Mouse (Mus musculus) limb, embryonic 15.5 days (tissue): Measurements from ENCODE around the gene Syn3. TPM values are rescaled to one million over a fixed set of nuclear protein-coding genes. Genes with fewer than 3 reads are reported as not detected.
"Not testable (repeated sequence)": the region's sequence is repeated elsewhere in the genome, so short reads cannot be mapped to it uniquely, and the experiment has no call there.

ENCODE experiments used
- ATAC-seq: fragments of 200-750 bp; cut with Nextera tagmentation; 2 replicates; pipeline ENCODE4 v1.8.0; 2017; ENCODE audit warnings: low read depth, moderate TSS enrichment; ENCODE audit not compliant: insufficient number of reproducible peaks, low FRiP score, low TSS enrichment
- H3K27ac ChIP-seq: fragments of 300-500 bp; sonication (generic); 2 replicates; pipeline ENCODE4 v1.5.1; 2015; ENCODE audit warnings: moderate library complexity, mild to moderate bottlenecking, inconsistent platforms
- H3K27me3 ChIP-seq: fragments of 300-500 bp; sonication (generic); 2 replicates; pipeline ENCODE4 v1.6.1; 2015; ENCODE audit warnings: inconsistent platforms
- H3K36me3 ChIP-seq: fragments of 300-500 bp; sonication (generic); 2 replicates; pipeline ENCODE4 v1.6.1; 2015; ENCODE audit warnings: inconsistent platforms
- H3K4me1 ChIP-seq: fragments of 300-500 bp; sonication (generic); 2 replicates; pipeline ENCODE4 v1.6.1; 2015; ENCODE audit warnings: inconsistent platforms
- H3K4me2 ChIP-seq: fragments of 300-500 bp; sonication (generic); 2 replicates; pipeline ENCODE4 v1.6.1; 2015; ENCODE audit warnings: mild to moderate bottlenecking, inconsistent platforms
- H3K4me3 ChIP-seq: fragments of 300-500 bp; sonication (generic); 2 replicates; pipeline ENCODE4 v1.5.1; 2015; ENCODE audit warnings: mild to moderate bottlenecking, inconsistent platforms
- H3K9ac ChIP-seq: fragments of 300-500 bp; sonication (generic); 2 replicates; pipeline ENCODE4 v1.6.1; 2015; ENCODE audit warnings: inconsistent platforms
- H3K9me3 ChIP-seq: fragments of 300-500 bp; sonication (generic); 2 replicates; pipeline ENCODE4 v1.6.1; 2016; ENCODE audit warnings: inconsistent platforms
- WGBS: fragments of 180-500 bp; shearing (Covaris S2); methylation state at CpG from one replicate; pipeline ENCODE4 v1.1.7; 2015; 5-methylcytosine and 5-hydroxymethylcytosine counted together
- polyA plus RNA-seq: library from polyadenylated mRNA; unstranded; fragments of >200 nt; fragmentation: Nextera tagmentation; extraction: Ambion mirVana; gene quantifications from 2 replicates; pipeline ENCODE4 v1.2.1, GENCODE M21; 2015

Gene Syn3
- polyA plus RNA-seq, 1 experiment from 2014 or later: 1.7 TPM

GRCm38 (mm10) chr10:86380626-86381025 is 118.1 kb downstream of the Syn3 start:
- 36% methylated on average over 2 of the region's 2 CpGs for WGBS
- Histone ChIP-seq H3K4me1 (peaks cover 6% of the 10 kb centered on the region), H3K4me2 (no peak overlapping the region), H3K4me3 (no peak overlapping the region), H3K36me3 (no peaks in the 10 kb centered on the region), H3K9me3 (no peaks in the 10 kb centered on the region), H3K9ac (no peak overlapping the region), H3K27ac (no peak overlapping the region), H3K27me3 (no peaks in the 10 kb centered on the region)
- ATAC-seq: no peak

GRCm38 (mm10) chr10:86378803-86379202 is 119.9 kb downstream of the Syn3 start:
- 75% methylated on average over 2 of the region's 2 CpGs for WGBS
- H3K27me3 ChIP-seq, H3K36me3 ChIP-seq, H3K9me3 ChIP-seq, H3K4me1 ChIP-seq, H3K27ac ChIP-seq, H3K9ac ChIP-seq, ATAC-seq, H3K4me2 ChIP-seq, H3K4me3 ChIP-seq: not testable (repeated sequence)

- no peaks in the 10 kb centered on the region for H3K36me3 ChIP-seq
- no peaks in the 10 kb centered on the region for H3K9me3 ChIP-seq
- no peak overlapping the region for H3K27ac ChIP-seq
- no peak overlapping the region for H3K4me3 ChIP-seq
- H3K9ac ChIP-seq: no peak overlapping the region
- H3K4me1 ChIP-seq: peaks cover 6% of the 10 kb centered on the region
- 53% methylated on average over 8 of the region's 8 CpGs for WGBS
- H3K27me3 ChIP-seq: no peaks in the 10 kb centered on the region
- ATAC-seq: peak; percentile 78
- peak overlapping the region; percentile 22; the same call in 1 of the 2 replicates for H3K4me2 ChIP-seq
Observed at GRCm38 (mm10) chr10:86376392-86377185, 122.1 kb downstream of the Syn3 start.

GRCm38 (mm10) chr10:86375903-86376302 is 122.8 kb downstream of the Syn3 start:
- no peaks in the 10 kb centered on the region for H3K9me3 ChIP-seq
- no peaks in the 10 kb centered on the region for H3K27me3 ChIP-seq
- no peak overlapping the region for H3K4me3 ChIP-seq
- no peak overlapping the region for H3K4me2 ChIP-seq
- H3K9ac ChIP-seq: no peak overlapping the region
- 64% methylated on average over 11 of the region's 11 CpGs for WGBS
- 0 out of 2 replicates have a peak, but pooled peaks have one; percentile 45 for ATAC-seq
- H3K27ac ChIP-seq: no peak overlapping the region
- no peaks in the 10 kb centered on the region for H3K36me3 ChIP-seq
- H3K4me1 ChIP-seq: peaks cover 6% of the 10 kb centered on the region

DNA sequence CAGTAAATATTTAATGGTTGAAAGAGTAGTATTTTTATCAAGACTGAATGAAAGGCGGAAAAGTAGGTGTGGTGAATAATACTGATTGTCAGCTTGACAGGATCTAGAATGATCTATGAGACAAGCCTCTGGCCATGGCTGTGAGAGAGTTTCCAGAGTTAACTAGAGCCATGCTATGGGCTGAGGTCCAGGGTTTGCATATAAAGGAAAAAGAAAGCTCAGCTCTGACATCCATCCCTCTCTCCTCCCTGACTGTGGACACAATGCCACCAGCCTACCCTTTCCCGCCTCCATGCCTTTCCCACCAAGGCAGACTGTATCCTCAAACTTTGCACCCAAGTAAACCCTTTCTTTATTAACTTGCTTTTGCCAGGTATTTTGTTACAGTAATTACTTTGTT is 124.6 kb downstream of the Syn3 start:
- no peak overlapping the region for H3K27ac ChIP-seq
- no peaks in the 10 kb centered on the region for H3K36me3 ChIP-seq
- H3K9me3 ChIP-seq: no peaks in the 10 kb centered on the region
- WGBS: 77% methylated on average over 2 of the region's 2 CpGs
- H3K4me3 ChIP-seq: no peak overlapping the region
- ATAC-seq: no peak
- H3K4me2 ChIP-seq: no peak overlapping the region
- no peak overlapping the region for H3K9ac ChIP-seq
- H3K27me3 ChIP-seq: no peaks in the 10 kb centered on the region
- peaks cover 17% of the 10 kb centered on the region for H3K4me1 ChIP-seq

DNA sequence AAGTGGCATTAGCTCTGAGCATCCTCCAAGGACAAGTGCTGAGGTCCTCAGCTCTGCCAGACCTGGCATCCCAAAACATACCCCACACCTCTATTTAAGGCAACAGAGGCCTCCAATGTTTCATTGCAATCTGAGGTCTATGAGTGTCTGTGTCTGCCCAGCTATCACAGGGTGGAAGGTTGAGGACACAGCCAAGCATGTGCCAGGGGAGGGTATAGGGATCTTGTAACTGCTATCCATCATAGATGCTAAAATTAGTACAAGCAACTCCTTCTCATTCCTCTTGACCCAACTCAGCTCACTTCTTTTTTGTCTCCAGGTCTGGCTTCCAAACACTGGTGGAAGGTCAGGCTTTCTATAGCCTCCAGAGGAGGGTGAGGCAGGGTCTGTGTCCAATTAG is 127.1 kb downstream of the Syn3 start:
- Histone ChIP-seq H3K9ac (no peak overlapping the region), H3K4me3 (no peak overlapping the region), H3K27ac (no peak overlapping the region), H3K9me3 (no peaks in the 10 kb centered on the region), H3K4me1 (peaks cover 31% of the 10 kb centered on the region), H3K27me3 (no peaks in the 10 kb centered on the region), H3K36me3 (no peaks in the 10 kb centered on the region), H3K4me2 (no peak overlapping the region)
- ATAC-seq: no peak

DNA sequence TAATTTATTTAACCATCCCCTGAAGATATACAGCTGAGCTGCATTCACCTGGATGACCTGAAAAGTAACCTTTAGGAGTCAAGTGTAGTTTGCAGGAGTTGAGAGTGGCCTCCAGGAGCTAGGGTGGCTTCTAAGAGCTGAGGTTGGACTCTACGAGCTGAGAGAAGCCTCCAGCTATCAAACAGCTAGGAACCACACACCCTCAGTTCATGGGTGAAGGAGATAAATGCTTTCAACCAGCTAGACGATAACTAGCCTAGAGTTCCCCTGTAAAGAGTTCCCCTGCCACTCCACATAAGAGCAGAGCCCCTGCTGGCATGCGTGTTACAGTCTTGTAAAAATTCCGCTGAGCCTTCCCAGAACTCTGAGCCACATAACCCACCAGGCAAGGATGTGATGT is 129.3 kb downstream of the Syn3 start:
- Histone ChIP-seq H3K4me2 (no peak overlapping the region), H3K9ac (no peak overlapping the region), H3K9me3 (no peaks in the 10 kb centered on the region), H3K36me3 (no peaks in the 10 kb centered on the region), H3K4me3 (no peak overlapping the region), H3K27ac (peak overlapping the region; percentile 11; the same call in 1 of the 2 replicates), H3K27me3 (no peaks in the 10 kb centered on the region), H3K4me1 (peaks cover 32% of the 10 kb centered on the region)
- ATAC-seq: no peak
- WGBS: 21% methylated on average over 4 of the region's 4 CpGs

GRCm38 (mm10) chr10:86368811-86369210 is 129.9 kb downstream of the Syn3 start:
- Histone ChIP-seq H3K36me3 (no peaks in the 10 kb centered on the region), H3K4me3 (no peak overlapping the region), H3K9me3 (no peaks in the 10 kb centered on the region), H3K4me1 (peaks cover 32% of the 10 kb centered on the region), H3K4me2 (no peak overlapping the region), H3K9ac (no peak overlapping the region), H3K27me3 (no peaks in the 10 kb centered on the region), H3K27ac (no peak overlapping the region)
- WGBS: 58% methylated on average over 12 of the region's 12 CpGs
- no peak for ATAC-seq

DNA sequence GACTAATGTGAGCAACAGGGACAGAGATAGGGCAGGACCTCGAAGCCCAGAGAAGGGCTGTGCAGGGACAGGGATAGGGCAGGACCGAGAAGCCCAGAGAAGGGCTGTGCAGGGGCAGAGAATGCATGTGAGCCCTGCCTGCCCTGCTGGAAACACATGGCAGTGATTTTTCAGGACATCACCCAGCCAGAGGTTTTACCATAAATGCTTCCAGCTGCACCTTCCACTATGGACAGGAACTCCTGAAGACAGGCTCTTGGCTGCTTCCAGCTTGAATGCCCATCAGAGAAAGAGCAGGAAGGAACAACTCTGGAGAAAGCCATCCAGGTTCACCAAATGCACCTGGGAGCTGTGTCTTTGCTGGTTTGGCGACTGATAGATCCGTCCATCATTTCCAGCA is 131.3 kb downstream of the Syn3 start:
- Histone ChIP-seq H3K4me3 (no peak overlapping the region), H3K4me2 (no peak overlapping the region)
- 55% methylated on average over 4 of the region's 4 CpGs for WGBS

GRCm38 (mm10) chr10:86365632-86366092 is 133.0 kb downstream of the Syn3 start:
- Histone ChIP-seq H3K4me2 (no peak overlapping the region), H3K9me3 (no peaks in the 10 kb centered on the region), H3K36me3 (no peaks in the 10 kb centered on the region), H3K9ac (no peak overlapping the region), H3K27me3 (0 out of 2 replicates have a peak, but pooled peaks cover 3% of the 10 kb centered on the region), H3K4me3 (no peak overlapping the region), H3K27ac (no peak overlapping the region), H3K4me1 (peaks cover 32% of the 10 kb centered on the region)
- ATAC-seq: peak; percentile 52; the same call in 1 of the 2 replicates
- 28% methylated on average over 5 of the region's 5 CpGs for WGBS

More for the DNA sequence above, 131.3 kb downstream of the Syn3 start:
- no peak for ATAC-seq
- H3K27ac ChIP-seq: no peak overlapping the region
- H3K9me3 ChIP-seq: no peaks in the 10 kb centered on the region
- peaks cover 32% of the 10 kb centered on the region for H3K4me1 ChIP-seq
- no peaks in the 10 kb centered on the region for H3K36me3 ChIP-seq
- 0 out of 2 replicates have a peak, but pooled peaks cover 3% of the 10 kb centered on the region for H3K27me3 ChIP-seq
- no peak overlapping the region for H3K9ac ChIP-seq

- no peaks in the 10 kb centered on the region for H3K9me3 ChIP-seq
- peaks cover 32% of the 10 kb centered on the region for H3K4me1 ChIP-seq
- no peak overlapping the region for H3K4me2 ChIP-seq
- H3K27ac ChIP-seq: no peak overlapping the region
- 0 out of 2 replicates have a peak, but pooled peaks cover 3% of the 10 kb centered on the region for H3K27me3 ChIP-seq
- no peak for ATAC-seq
- H3K4me3 ChIP-seq: no peak overlapping the region
- WGBS: 72% methylated on average over 8 of the region's 8 CpGs
- no peaks in the 10 kb centered on the region for H3K36me3 ChIP-seq
- H3K9ac ChIP-seq: no peak overlapping the region
Observed at GRCm38 (mm10) chr10:86363669-86364309, 134.9 kb downstream of the Syn3 start.

GRCm38 (mm10) chr10:86359699-86360098 is 139.0 kb downstream of the Syn3 start:
- ATAC-seq: no peak
- Histone ChIP-seq H3K4me3 (no peak overlapping the region), H3K4me2 (no peak overlapping the region), H3K36me3 (no peaks in the 10 kb centered on the region), H3K27me3 (0 out of 2 replicates have a peak, but pooled peaks cover 3% of the 10 kb centered on the region), H3K9me3 (no peaks in the 10 kb centered on the region), H3K4me1 (peaks cover 17% of the 10 kb centered on the region), H3K9ac (no peak overlapping the region), H3K27ac (0 out of 2 replicates have a peak overlapping the region, but pooled peaks have one; percentile 1)
- 26% methylated on average over 4 of the region's 4 CpGs for WGBS
